Mouse (Mus musculus) embryonic fibroblast, embryonic 13.5 days (primary cell): Measurements from ENCODE around the gene Cacng6. TPM values are rescaled to one million over a fixed set of nuclear protein-coding genes. Genes with fewer than 3 reads are reported as not detected.
A peak's percentile ranks its signal among the peaks of the same experiment; 100 is the strongest.

Experiments
- H3K27ac ChIP-seq: 2 replicates; pipeline ENCODE4 v1.5.1; 2012; ENCODE audit warnings: low read length, control low read depth, inconsistent platforms; ENCODE audit not compliant: insufficient read depth
- H3K4me1 ChIP-seq: 2 replicates; pipeline ENCODE4 v1.6.1; 2011; ENCODE audit warnings: low read length; ENCODE audit not compliant: control insufficient read depth, insufficient read depth
- H3K4me3 ChIP-seq: 2 replicates; pipeline ENCODE4 v1.5.1; 2011; ENCODE audit warnings: mild to moderate bottlenecking, control low read depth, low read length; ENCODE audit not compliant: insufficient read depth
- CTCF ChIP-seq: IDR thresholded peaks from 2 replicates; pipeline ENCODE4 v1.5.1; 2011; ENCODE audit warnings: mild to moderate bottlenecking, control low read depth, low read length, moderate library complexity, borderline replicate concordance; ENCODE audit not compliant: insufficient read depth
- POLR2A ChIP-seq: IDR thresholded peaks from 2 replicates; pipeline ENCODE4 v1.6.1; 2011; ENCODE audit warnings: low read depth, mild to moderate bottlenecking, control low read depth, low read length, moderate library complexity
- polyA plus RNA-seq: library from polyadenylated mRNA; stranded (reverse); fragments of >200 nt; gene quantifications from 2 replicates; pipeline ENCODE4 v1.2.4, GENCODE M21; 2011; ENCODE audit warnings: low read depth; ENCODE audit not compliant: missing spikeins, insufficient read length

The Cacng6 gene
- polyA plus RNA-seq, 1 experiment, result not detected

GRCm38 (mm10) chr7:3439984-3440383 is 16.0 kb downstream of the Cacng6 start:
- peaks cover 6% of the 10 kb centered on the region for H3K4me1 ChIP-seq
- no peak for TF ChIP-seq CTCF
- TF ChIP-seq POLR2A, result no peak
- H3K27ac ChIP-seq, result no peak overlapping the region
- H3K4me3 ChIP-seq, result no peak overlapping the region

- Histone ChIP-seq H3K4me1 (peaks cover 6% of the 10 kb centered on the region), H3K4me3 (no peak overlapping the region), H3K27ac (no peak overlapping the region)
- no peak for TF ChIP-seq CTCF
- no peak for TF ChIP-seq POLR2A
Measured at GRCm38 (mm10) chr7:3440526-3440925, 16.5 kb downstream of the Cacng6 start.

- peaks cover 14% of the 10 kb centered on the region for H3K4me1 ChIP-seq
- no peak overlapping the region for H3K27ac ChIP-seq
- no peak overlapping the region for H3K4me3 ChIP-seq
- TF ChIP-seq CTCF (no peak), POLR2A (no peak)
Measured at GRCm38 (mm10) chr7:3442476-3443062, 18.6 kb downstream of the Cacng6 start.

- TF ChIP-seq CTCF, result no peak
- no peak for TF ChIP-seq POLR2A
- Histone ChIP-seq H3K4me1 (peaks cover 10% of the 10 kb centered on the region), H3K4me3 (no peak overlapping the region), H3K27ac (no peak overlapping the region)
Measured at GRCm38 (mm10) chr7:3444678-3445077, 20.7 kb downstream of the Cacng6 start.

GRCm38 (mm10) chr7:3446584-3446983 is 22.6 kb downstream of the Cacng6 start:
- no peak for TF ChIP-seq POLR2A
- TF ChIP-seq CTCF, result no peak
- no peak overlapping the region for H3K4me3 ChIP-seq
- H3K27ac ChIP-seq, result peak overlapping the region; percentile 95
- peaks cover 22% of the 10 kb centered on the region for H3K4me1 ChIP-seq

- H3K4me1 ChIP-seq, result peaks cover 25% of the 10 kb centered on the region
- no peak overlapping the region for H3K4me3 ChIP-seq
- TF ChIP-seq CTCF, result no peak
- TF ChIP-seq POLR2A, result no peak
- H3K27ac ChIP-seq, result peak overlapping the region; percentile 95
Measured at GRCm38 (mm10) chr7:3447026-3447425, 23.0 kb downstream of the Cacng6 start.

GRCm38 (mm10) chr7:3448737-3449454 is 24.9 kb downstream of the Cacng6 start:
- TF ChIP-seq POLR2A (no peak), CTCF (peak; percentile 53)
- Histone ChIP-seq H3K27ac (no peak overlapping the region), H3K4me3 (no peak overlapping the region), H3K4me1 (peaks cover 25% of the 10 kb centered on the region)

GRCm38 (mm10) chr7:3450671-3451070 is 26.7 kb downstream of the Cacng6 start:
- Histone ChIP-seq H3K4me3 (no peak overlapping the region), H3K27ac (peak overlapping the region; percentile 59), H3K4me1 (peaks cover 25% of the 10 kb centered on the region)
- TF ChIP-seq POLR2A (no peak), CTCF (no peak)

- H3K27ac ChIP-seq, result peak overlapping the region; percentile 59
- no peak for TF ChIP-seq CTCF
- no peak for TF ChIP-seq POLR2A
- no peak overlapping the region for H3K4me3 ChIP-seq
- H3K4me1 ChIP-seq, result peaks cover 22% of the 10 kb centered on the region
Measured at GRCm38 (mm10) chr7:3451161-3451560, 27.2 kb downstream of the Cacng6 start.

- Histone ChIP-seq H3K4me3 (no peak overlapping the region), H3K27ac (no peak overlapping the region), H3K4me1 (peaks cover 26% of the 10 kb centered on the region)
- TF ChIP-seq CTCF (no peak), POLR2A (no peak)
Measured at GRCm38 (mm10) chr7:3452821-3453485, 29.0 kb downstream of the Cacng6 start.
